Mouse (Mus musculus) limb, embryonic 14.5 days (tissue): ENCODE data around the gene Thtpa. TPM values are rescaled to one million over a fixed set of nuclear protein-coding genes. Genes with fewer than 3 reads are reported as not detected.

ENCODE experiments used
- ATAC-seq: fragments of 200-750 bp; cut with Nextera tagmentation; 2 replicates; pipeline ENCODE4 v1.8.0; 2017; ENCODE audit warnings: low read depth, moderate number of reproducible peaks, moderate TSS enrichment; ENCODE audit not compliant: low FRiP score
- DNase-seq: peaks from one replicate; pipeline ENCODE4 v3.0.0-alpha.2; 2015; ENCODE audit warnings: low spot score
- H3K27ac ChIP-seq: fragments of 300-500 bp; sonication (generic); replicated peaks from 2 replicates; pipeline ENCODE4 v1.5.1; 2014; ENCODE audit warnings: low read depth, mild to moderate bottlenecking, low read length, moderate library complexity, mixed read lengths
- H3K27me3 ChIP-seq: fragments of 300-500 bp; sonication (generic); 2 replicates; pipeline ENCODE4 v1.6.1; 2014; ENCODE audit warnings: low read length, mixed read lengths; ENCODE audit not compliant: control insufficient read depth, insufficient read depth
- H3K36me3 ChIP-seq: fragments of 300-500 bp; sonication (generic); 2 replicates; pipeline ENCODE4 v1.6.1; 2014; ENCODE audit warnings: mild to moderate bottlenecking, low read length, moderate library complexity, mixed read lengths; ENCODE audit not compliant: control insufficient read depth, insufficient read depth
- H3K4me1 ChIP-seq: fragments of 300-500 bp; sonication (generic); 2 replicates; pipeline ENCODE4 v1.6.1; 2014; ENCODE audit warnings: antibody characterized with exemption, low read length, mixed read lengths; ENCODE audit not compliant: control insufficient read depth, insufficient read depth
- H3K4me2 ChIP-seq: fragments of 300-500 bp; sonication (generic); replicated peaks from 2 replicates; pipeline ENCODE4 v1.6.1; 2014; ENCODE audit warnings: low read depth, mild to moderate bottlenecking, low read length, moderate library complexity; ENCODE audit not compliant: severe bottlenecking
- H3K4me3 ChIP-seq: fragments of 300-500 bp; sonication (generic); replicated peaks from 2 replicates; pipeline ENCODE4 v1.5.1; 2014; ENCODE audit warnings: low read length
- H3K9ac ChIP-seq: fragments of 300-500 bp; sonication (generic); 2 replicates; pipeline ENCODE4 v1.6.1; 2014; ENCODE audit warnings: mild to moderate bottlenecking, low read depth, low read length, moderate library complexity; ENCODE audit not compliant: severe bottlenecking
- H3K9me3 ChIP-seq: fragments of 300-500 bp; sonication (generic); 2 replicates; pipeline ENCODE4 v1.6.1; 2016; ENCODE audit warnings: low read length; ENCODE audit not compliant: control insufficient read depth
- POLR2A ChIP-seq: fragments of 200-500 bp; IDR thresholded peaks from 2 replicates; pipeline ENCODE4 v1.8.0; 2012; ENCODE audit warnings: inconsistent platforms, mild to moderate bottlenecking, moderate library complexity, borderline replicate concordance; ENCODE audit not compliant: insufficient read depth, insufficient read length; ENCODE audit errors: extremely low read depth
- WGBS: fragments of 180-500 bp; shearing (Covaris S2); extraction: QIAGEN DNeasy Blood & Tissue Kit; methylation state at CpG from one replicate; pipeline ENCODE4 v1.1.7; 2014; 5-methylcytosine and 5-hydroxymethylcytosine counted together
- polyA plus RNA-seq, 2 experiments: library from polyadenylated mRNA; depleted of rRNA in 1 of 2; stranded (reverse) in 1 of 2; unstranded in 1 of 2; fragments of >200 nt; fragmentation: Nextera tagmentation in 1 of 2; extraction: Ambion mirVana in 1 of 2; gene quantifications; 2 replicates each; pipeline versions ENCODE4 v1.2.1 to v1.2.3; 2012 to 2014

The Thtpa gene
- polyA plus RNA-seq, 2 experiments: 11.9 to 19.9 TPM

- DNase-seq (peak; percentile 31), ATAC-seq (no peak)
- no peaks in the 10 kb centered on the region for H3K9me3 ChIP-seq
- 35% methylated on average over 9 of the region's 9 CpGs for WGBS
- no peak overlapping the region for H3K4me2 ChIP-seq
- no peak overlapping the region for H3K4me3 ChIP-seq
- no peak overlapping the region for H3K9ac ChIP-seq
- peaks cover 15% of the 10 kb centered on the region for H3K4me1 ChIP-seq
- peaks cover 7% of the 10 kb centered on the region for H3K27me3 ChIP-seq
- TF ChIP-seq POLR2A: no peak
- H3K27ac ChIP-seq: no peak overlapping the region
- H3K36me3 ChIP-seq: no peaks in the 10 kb centered on the region; the same call in 1 of the 2 replicates
These were observed 13.8 kb downstream of the Thtpa start for GRCm38 (mm10) chr14:55108202-55108870.

- WGBS: 11% methylated on average over 19 of the region's 21 CpGs
- Histone ChIP-seq H3K9ac (no peak overlapping the region), H3K36me3 (no peaks in the 10 kb centered on the region; the same call in 1 of the 2 replicates), H3K9me3 (no peaks in the 10 kb centered on the region), H3K27ac (no peak overlapping the region), H3K27me3 (peaks cover 15% of the 10 kb centered on the region), H3K4me3 (no peak overlapping the region), H3K4me1 (peaks cover 15% of the 10 kb centered on the region), H3K4me2 (no peak overlapping the region)
- TF ChIP-seq POLR2A: no peak
- ATAC-seq (no peak), DNase-seq (no peak)
These were observed 14.7 kb downstream of the Thtpa start for GRCm38 (mm10) chr14:55109048-55109873.

GRCm38 (mm10) chr14:55110076-55110475 is 15.5 kb downstream of the Thtpa start:
- no peak overlapping the region for H3K4me3 ChIP-seq
- DNase-seq: no peak
- H3K9me3 ChIP-seq: no peaks in the 10 kb centered on the region
- no peaks in the 10 kb centered on the region; the same call in 1 of the 2 replicates for H3K36me3 ChIP-seq
- no peak overlapping the region for H3K9ac ChIP-seq
- peaks cover 20% of the 10 kb centered on the region for H3K27me3 ChIP-seq
- TF ChIP-seq POLR2A: no peak
- H3K4me2 ChIP-seq: no peak overlapping the region
- no peak for ATAC-seq
- WGBS: 29% methylated on average over 9 of the region's 9 CpGs
- H3K27ac ChIP-seq: no peak overlapping the region
- H3K4me1 ChIP-seq: peaks cover 15% of the 10 kb centered on the region

GRCm38 (mm10) chr14:55111720-55112119 is 17.1 kb downstream of the Thtpa start:
- 81% methylated on average over 2 of the region's 2 CpGs for WGBS
- Histone ChIP-seq H3K4me2 (no peak overlapping the region), H3K9me3 (no peaks in the 10 kb centered on the region), H3K27ac (no peak overlapping the region), H3K4me1 (peaks cover 16% of the 10 kb centered on the region), H3K36me3 (no peaks in the 10 kb centered on the region; the same call in 1 of the 2 replicates), H3K27me3 (peaks cover 36% of the 10 kb centered on the region), H3K4me3 (no peak overlapping the region), H3K9ac (no peak overlapping the region)
- ATAC-seq (no peak), DNase-seq (no peak)
- TF ChIP-seq POLR2A: no peak

GRCm38 (mm10) chr14:55113351-55113974 is 18.9 kb downstream of the Thtpa start:
- Histone ChIP-seq H3K4me2 (no peak overlapping the region), H3K4me1 (peaks cover 18% of the 10 kb centered on the region; the same call in 1 of the 2 replicates)

More at GRCm38 (mm10) chr14:55113351-55113974, 18.9 kb downstream of the Thtpa start:
- Histone ChIP-seq H3K36me3 (no peaks in the 10 kb centered on the region; the same call in 1 of the 2 replicates), H3K27me3 (peaks cover 39% of the 10 kb centered on the region), H3K9me3 (no peaks in the 10 kb centered on the region), H3K9ac (no peak overlapping the region), H3K27ac (no peak overlapping the region), H3K4me3 (no peak overlapping the region)
- TF ChIP-seq POLR2A: no peak
- ATAC-seq (no peak), DNase-seq (no peak)
- WGBS: 69% methylated on average over 51 of the region's 51 CpGs
